In the genomic region with DNA sequence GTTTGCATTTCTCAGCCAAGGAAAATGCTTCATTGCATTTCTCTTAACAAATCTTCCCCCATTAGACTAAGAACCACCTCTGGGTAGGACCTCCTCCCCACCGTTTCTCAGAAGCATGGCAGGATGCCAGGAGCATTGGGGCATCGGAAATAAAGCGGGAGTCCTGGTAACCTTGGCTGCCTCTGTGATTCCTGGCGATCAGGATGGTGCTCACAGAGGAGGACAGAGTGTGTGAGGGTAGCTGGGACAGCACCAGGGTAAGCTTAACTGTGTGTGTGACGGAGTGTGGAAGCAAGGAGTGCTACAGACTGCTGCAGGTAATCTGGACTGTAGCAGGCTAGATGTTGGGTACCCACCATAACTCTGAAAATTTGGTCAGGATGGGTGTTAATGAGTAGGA, we compare ENCODE assay signal across 12 mouse cellular contexts.
A peak's percentile ranks its signal among the peaks of the same experiment; 100 is the strongest.
DNase-seq lines count a peak whose midpoint lies in the region; ATAC-seq lines count a peak whose summit lies in the region.
"Had no signal": no experiment of that assay in that cellular context is flagged by ENCODE, and none has a peak within 500 bp of the region (broad histone marks: within the 10 kb centered on the region; RNA-seq: fewer than 3 reads in every experiment).

No protein-coding gene starts in this region.

- H3K36me3 ChIP-seq in kidney, embryonic 15.5 days: no peaks in the 10 kb centered on the region
- H3K36me3 ChIP-seq in stomach, embryonic 16.5 days (ENCODE audit: control insufficient read depth, insufficient read depth, low read length): no peaks in the 10 kb centered on the region

- ATAC-seq in kidney, embryonic 15.5 days (replicated peaks; ENCODE audit: low FRiP score): peak; percentile 73
- ATAC-seq in stomach, embryonic 16.5 days (ENCODE audit: insufficient read depth, low FRiP score): peak; percentile 58; the same call in 1 of the 2 replicates

- no peak overlapping the region for H3K4me2 ChIP-seq in kidney, embryonic 15.5 days
- no peak overlapping the region for H3K4me2 ChIP-seq in stomach, embryonic 16.5 days (ENCODE audit: low read depth, low read length)

- no peak overlapping the region for H3K9ac ChIP-seq in kidney, embryonic 15.5 days
- H3K9ac ChIP-seq in stomach, embryonic 16.5 days (ENCODE audit: low read length): no peak overlapping the region

- 58% methylated on average over 5 of the region's 5 CpGs for WGBS in kidney, embryonic 15.5 days
- 62% methylated on average over 5 of the region's 5 CpGs for WGBS in stomach, embryonic 16.5 days

- H3K4me3 ChIP-seq in kidney, embryonic 15.5 days (replicated peaks): no peak overlapping the region
- no peak overlapping the region for H3K4me3 ChIP-seq in stomach, embryonic 16.5 days (replicated peaks; ENCODE audit: low read length)

- H3K9me3 ChIP-seq in kidney, embryonic 15.5 days (replicated peaks): no peaks in the 10 kb centered on the region
- no peaks in the 10 kb centered on the region for H3K9me3 ChIP-seq in stomach, embryonic 16.5 days (replicated peaks; ENCODE audit: control insufficient read depth, low read length)

- 0 out of 2 replicates have a peak, but pooled peaks cover 4% of the 10 kb centered on the region for H3K4me1 ChIP-seq in kidney, embryonic 15.5 days
- no peaks in the 10 kb centered on the region for H3K4me1 ChIP-seq in stomach, embryonic 16.5 days (ENCODE audit: control insufficient read depth, insufficient read depth, low read length)

- intact Hi-C loops in heart, postnatal 36 days (cut with DNase I): no loop called here

- no peaks in the 10 kb centered on the region for H3K27me3 ChIP-seq in kidney, embryonic 15.5 days
- H3K27me3 ChIP-seq in stomach, embryonic 16.5 days (ENCODE audit: control insufficient read depth, insufficient read depth, low read length): no peaks in the 10 kb centered on the region

- peak; percentile 33 to 35 for DNase-seq in cerebellum, postnatal 14 days
- no peak for DNase-seq in cerebellum, adult 9-11 months
- DNase-seq in kidney, adult 18-20 months: no peak
- DNase-seq in right cerebral cortex, postnatal 4 days: peak; percentile 35
- DNase-seq in right cerebral cortex, postnatal 36 days (ENCODE audit: low spot score in 2 of 2): no peak
- no peak for DNase-seq in heart, postnatal 36 days
- DNase-seq: adrenal gland, postnatal 25 days; cerebellum, adult 11 months; gastrocnemius, postnatal 10 days; lung, postnatal 10 days had no signal

- H3K27ac ChIP-seq in kidney, embryonic 15.5 days: no peak overlapping the region
- H3K27ac ChIP-seq in stomach, embryonic 16.5 days (ENCODE audit: low read length): no peak overlapping the region

Comparison
In these comparisons a context has a peak if more than half of its experiments do, and no peak if none do; other contexts are left out.
1. DNase-seq: peak in cerebellum, postnatal 14 days (2 of 2) and right cerebral cortex, postnatal 4 days (single experiment); none in cerebellum, adult 9-11 months (single experiment), kidney, adult 18-20 months (single experiment), right cerebral cortex, postnatal 36 days (0 of 2) and heart, postnatal 36 days (0 of 2).